Mouse (Mus musculus): Measurements from ENCODE around the gene Tmbim6. TPM values are rescaled to one million over a fixed set of nuclear protein-coding genes. Genes with fewer than 3 reads are reported as not detected.
"Not testable (repeated sequence)": the region's sequence is repeated elsewhere in the genome, so short reads cannot be mapped to it uniquely, and the experiment has no call there.

Gene Tmbim6
- total and polyA plus RNA-seq, 3 experiments, result 549 to 1,311 (median 716) TPM

- DNase-seq, result no peak
Observed at GRCm38 (mm10) chr15:99417692-99418271, 25.1 kb downstream of the Tmbim6 start.

GRCm38 (mm10) chr15:99420101-99420500 lies 27.4 kb downstream of the Tmbim6 start:
- DNase-seq, result no peak

- peak; percentile 70 for DNase-seq
Observed at GRCm38 (mm10) chr15:99420521-99421014, 27.9 kb downstream of the Tmbim6 start.

GRCm38 (mm10) chr15:99421152-99421551 lies 28.5 kb downstream of the Tmbim6 start:
- no peak for DNase-seq

GRCm38 (mm10) chr15:99421676-99422075 lies 29.0 kb downstream of the Tmbim6 start:
- DNase-seq, result no peak

GRCm38 (mm10) chr15:99422551-99422950 lies 29.9 kb downstream of the Tmbim6 start:
- DNase-seq, result no peak

GRCm38 (mm10) chr15:99423131-99423530 lies 30.4 kb downstream of the Tmbim6 start:
- no peak for DNase-seq

- DNase-seq, result no peak
Observed at GRCm38 (mm10) chr15:99423884-99424283, 31.2 kb downstream of the Tmbim6 start.

GRCm38 (mm10) chr15:99430394-99430793 lies 37.7 kb downstream of the Tmbim6 start:
- DNase-seq, result no peak

- peak; percentile 54 for DNase-seq
Observed at GRCm38 (mm10) chr15:99431063-99431462, 38.4 kb downstream of the Tmbim6 start.

GRCm38 (mm10) chr15:99431504-99431903 lies 38.8 kb downstream of the Tmbim6 start:
- no peak for DNase-seq

- DNase-seq, result no peak
Observed at GRCm38 (mm10) chr15:99431967-99432366, 39.3 kb downstream of the Tmbim6 start.

- peak; percentile 54 for DNase-seq
Observed at GRCm38 (mm10) chr15:99433081-99433718, 40.5 kb downstream of the Tmbim6 start.

- DNase-seq, result peak; percentile 89
Observed at GRCm38 (mm10) chr15:99433913-99434312, 41.2 kb downstream of the Tmbim6 start.

GRCm38 (mm10) chr15:99438966-99439698 lies 46.5 kb downstream of the Tmbim6 start:
- no peak for DNase-seq

GRCm38 (mm10) chr15:99440112-99440815 lies 47.6 kb downstream of the Tmbim6 start:
- no peak for DNase-seq

- no peak for DNase-seq
Observed at GRCm38 (mm10) chr15:99440816-99441457, 48.3 kb downstream of the Tmbim6 start.

- no peak for DNase-seq
Observed at GRCm38 (mm10) chr15:99442358-99442757, 49.7 kb downstream of the Tmbim6 start.

GRCm38 (mm10) chr15:99445567-99445966 lies 52.9 kb downstream of the Tmbim6 start:
- DNase-seq, result no peak

- not testable (repeated sequence) for DNase-seq
Observed at GRCm38 (mm10) chr15:99446136-99446535, 53.5 kb downstream of the Tmbim6 start.

GRCm38 (mm10) chr15:99449131-99449750 lies 56.6 kb downstream of the Tmbim6 start:
- peak; percentile 88 for DNase-seq

All from adrenal gland, adult 2 months (tissue).